Mouse (Mus musculus): Measurements from ENCODE around the gene Slco3a1. TPM values are rescaled to one million over a fixed set of nuclear protein-coding genes. Genes with fewer than 3 reads are reported as not detected.

Gene Slco3a1
- polyA plus RNA-seq, 1 experiment from 2014 or later: 1.2 TPM

GRCm38 (mm10) chr7:74314276-74314675, 240.3 kb downstream of the Slco3a1 start:
- Histone ChIP-seq H3K4me3 (replicated peaks) (no peak overlapping the region), H3K27ac (no peak overlapping the region), H3K36me3 (no peaks in the 10 kb centered on the region), H3K4me2 (no peak overlapping the region), H3K9me3 (replicated peaks) (no peaks in the 10 kb centered on the region), H3K9ac (no peak overlapping the region), H3K4me1 (replicated peaks) (no peaks in the 10 kb centered on the region), H3K27me3 (no peaks in the 10 kb centered on the region)
- DNase-seq (no peak), ATAC-seq (ENCODE audit: low read depth) (no peak)
- 70% methylated on average over 1 of the region's 1 CpGs for WGBS (ENCODE audit: insufficient replicate concordance)

DNA sequence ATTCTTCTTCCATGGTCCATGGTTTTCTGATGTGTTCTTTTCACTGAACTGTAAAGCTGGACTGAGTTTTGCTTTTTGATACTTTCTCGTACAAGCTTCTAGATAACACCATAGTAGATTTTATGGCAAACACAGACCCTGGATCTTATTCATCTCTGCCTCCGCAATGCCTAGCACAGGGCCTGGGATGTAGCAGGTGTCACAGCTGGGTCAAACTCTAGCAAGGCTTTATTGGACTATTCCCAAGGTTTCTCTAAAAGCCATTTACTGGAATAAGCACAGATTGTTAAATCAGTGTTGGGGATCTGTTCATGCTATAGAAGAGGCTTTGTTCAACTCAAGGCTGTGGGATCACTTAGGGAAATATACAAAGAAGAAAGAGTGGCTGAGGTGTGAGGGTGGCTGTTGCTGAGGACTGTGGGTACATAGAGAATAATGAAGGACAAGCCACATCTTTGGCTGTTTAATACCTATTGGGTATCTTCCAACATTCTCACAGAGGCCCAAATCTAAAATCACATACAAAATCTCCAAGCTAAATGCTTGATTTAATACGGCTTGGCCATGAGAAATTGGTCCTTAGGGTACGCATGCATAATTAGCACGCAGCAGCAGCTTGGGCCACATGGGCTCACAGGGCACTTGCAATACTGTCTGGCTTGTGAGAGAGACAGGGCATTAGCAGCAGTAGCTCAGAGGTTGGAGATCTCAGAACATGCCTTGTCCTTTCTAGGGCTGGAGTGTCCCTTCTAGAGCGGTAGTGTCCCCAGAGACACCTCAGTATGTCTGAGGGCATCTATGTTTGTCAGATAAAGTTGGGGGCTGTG, 241.1 kb downstream of the Slco3a1 start:
- DNase-seq (no peak), ATAC-seq (ENCODE audit: low read depth) (no peak)
- Histone ChIP-seq H3K4me2 (no peak overlapping the region), H3K36me3 (no peaks in the 10 kb centered on the region), H3K9me3 (replicated peaks) (no peaks in the 10 kb centered on the region), H3K4me1 (replicated peaks) (no peaks in the 10 kb centered on the region), H3K27me3 (no peaks in the 10 kb centered on the region), H3K4me3 (replicated peaks) (no peak overlapping the region), H3K27ac (no peak overlapping the region), H3K9ac (no peak overlapping the region)
- 78% methylated on average over 6 of the region's 6 CpGs for WGBS (ENCODE audit: insufficient replicate concordance)

DNA sequence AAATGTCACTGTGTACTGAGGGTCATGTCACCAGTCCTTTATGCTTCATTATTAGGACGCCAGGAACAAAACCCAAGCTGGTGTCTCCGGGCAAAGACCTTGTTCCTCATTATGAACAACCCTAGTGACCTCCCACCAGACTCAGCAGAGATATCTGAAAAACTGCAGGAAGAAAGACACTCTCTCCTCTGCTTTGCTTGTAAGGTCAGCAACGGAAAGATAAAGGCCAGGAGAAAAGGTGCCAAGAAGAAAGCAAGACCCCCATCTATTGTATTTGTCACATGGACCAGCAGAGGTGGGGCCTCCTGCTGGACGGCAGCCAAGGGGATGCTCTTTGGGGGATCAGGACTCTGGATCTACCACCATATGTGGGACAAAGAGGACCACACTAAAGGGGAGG, 243.0 kb downstream of the Slco3a1 start:
- no peaks in the 10 kb centered on the region for H3K4me1 ChIP-seq (replicated peaks)
- no peaks in the 10 kb centered on the region for H3K36me3 ChIP-seq
- no peak for ATAC-seq (ENCODE audit: low read depth)
- H3K27me3 ChIP-seq: no peaks in the 10 kb centered on the region
- H3K9ac ChIP-seq: no peak overlapping the region
- no peaks in the 10 kb centered on the region for H3K9me3 ChIP-seq (replicated peaks)
- no peak for DNase-seq
- no peak overlapping the region for H3K4me3 ChIP-seq (replicated peaks)
- H3K4me2 ChIP-seq: no peak overlapping the region
- H3K27ac ChIP-seq: no peak overlapping the region
- WGBS (ENCODE audit: insufficient replicate concordance): 49% methylated on average over 4 of the region's 4 CpGs

- ATAC-seq (ENCODE audit: low read depth) (no peak), DNase-seq (no peak)
- Histone ChIP-seq H3K36me3 (no peaks in the 10 kb centered on the region), H3K4me1 (replicated peaks) (no peaks in the 10 kb centered on the region), H3K9ac (no peak overlapping the region), H3K4me2 (no peak overlapping the region), H3K9me3 (replicated peaks) (no peaks in the 10 kb centered on the region), H3K27ac (no peak overlapping the region), H3K4me3 (replicated peaks) (no peak overlapping the region), H3K27me3 (no peaks in the 10 kb centered on the region)
- WGBS (ENCODE audit: insufficient replicate concordance): 72% methylated on average over 14 of the region's 14 CpGs
These were observed 250.8 kb downstream of the Slco3a1 start for GRCm38 (mm10) chr7:74303611-74304300.

DNA sequence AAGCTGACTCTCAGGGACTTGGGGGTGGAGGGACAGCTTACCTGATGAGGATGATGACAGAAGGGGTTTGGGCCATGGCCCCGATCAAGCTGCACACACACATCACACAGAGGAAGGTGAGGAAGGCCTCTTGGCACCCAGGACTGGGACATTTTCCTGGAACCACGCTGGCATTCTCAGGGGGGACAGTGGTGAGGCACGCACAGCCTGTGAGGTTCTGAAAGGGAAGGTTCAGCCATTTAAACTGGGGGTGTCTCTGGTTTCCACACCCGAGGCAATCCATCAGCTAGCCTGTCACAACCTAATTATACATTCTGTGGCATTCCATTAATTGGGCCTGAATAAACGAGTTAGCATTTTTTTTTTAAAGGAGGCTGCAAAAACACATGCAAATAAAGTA, 251.5 kb downstream of the Slco3a1 start:
- 56% methylated on average over 5 of the region's 5 CpGs for WGBS (ENCODE audit: insufficient replicate concordance)
- Histone ChIP-seq H3K27ac (no peak overlapping the region), H3K36me3 (no peaks in the 10 kb centered on the region), H3K4me2 (no peak overlapping the region), H3K9me3 (replicated peaks) (no peaks in the 10 kb centered on the region), H3K27me3 (no peaks in the 10 kb centered on the region), H3K4me3 (replicated peaks) (no peak overlapping the region), H3K4me1 (replicated peaks) (no peaks in the 10 kb centered on the region), H3K9ac (no peak overlapping the region)
- no peak for ATAC-seq (ENCODE audit: low read depth)
- DNase-seq: no peak

DNA sequence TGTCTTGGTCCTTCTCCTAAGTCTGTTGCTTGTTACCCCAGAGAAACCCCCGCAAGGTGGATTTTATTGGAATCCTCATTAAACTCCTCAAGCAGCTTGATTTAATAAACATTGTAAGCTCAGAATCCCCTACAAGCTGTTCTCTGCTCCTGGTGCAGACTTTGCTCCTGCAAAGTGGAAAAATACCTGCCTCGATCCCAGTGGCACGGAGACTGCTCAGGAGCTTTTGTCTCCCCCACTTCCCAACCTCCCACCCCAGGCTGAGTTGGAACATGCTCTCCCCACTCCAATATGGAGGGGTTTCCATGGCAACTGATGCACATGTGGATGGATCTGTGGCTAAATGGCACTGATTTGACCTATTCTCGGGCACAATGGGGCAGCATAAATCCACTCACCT, 268.0 kb downstream of the Slco3a1 start:
- DNase-seq: no peak
- 72% methylated on average over 4 of the region's 4 CpGs for WGBS (ENCODE audit: insufficient replicate concordance)
- no peaks in the 10 kb centered on the region for H3K27me3 ChIP-seq

GRCm38 (mm10) chr7:74280371-74280770, 274.2 kb downstream of the Slco3a1 start:
- DNase-seq: no peak
- Histone ChIP-seq H3K9ac (no peak overlapping the region), H3K27ac (no peak overlapping the region), H3K4me2 (no peak overlapping the region), H3K9me3 (replicated peaks) (no peaks in the 10 kb centered on the region), H3K4me1 (replicated peaks) (no peaks in the 10 kb centered on the region), H3K36me3 (no peaks in the 10 kb centered on the region), H3K27me3 (no peaks in the 10 kb centered on the region), H3K4me3 (replicated peaks) (no peak overlapping the region)
- WGBS (ENCODE audit: insufficient replicate concordance): 72% methylated on average over 2 of the region's 2 CpGs
- ATAC-seq (ENCODE audit: low read depth): no peak

More for the DNA sequence above, 268.0 kb downstream of the Slco3a1 start:
- no peak overlapping the region for H3K4me3 ChIP-seq (replicated peaks)
- no peak overlapping the region for H3K4me2 ChIP-seq
- H3K27ac ChIP-seq: no peak overlapping the region
- no peaks in the 10 kb centered on the region for H3K9me3 ChIP-seq (replicated peaks)
- no peaks in the 10 kb centered on the region for H3K36me3 ChIP-seq
- H3K4me1 ChIP-seq (replicated peaks): no peaks in the 10 kb centered on the region
- ATAC-seq (ENCODE audit: low read depth): no peak
- H3K9ac ChIP-seq: no peak overlapping the region

DNA sequence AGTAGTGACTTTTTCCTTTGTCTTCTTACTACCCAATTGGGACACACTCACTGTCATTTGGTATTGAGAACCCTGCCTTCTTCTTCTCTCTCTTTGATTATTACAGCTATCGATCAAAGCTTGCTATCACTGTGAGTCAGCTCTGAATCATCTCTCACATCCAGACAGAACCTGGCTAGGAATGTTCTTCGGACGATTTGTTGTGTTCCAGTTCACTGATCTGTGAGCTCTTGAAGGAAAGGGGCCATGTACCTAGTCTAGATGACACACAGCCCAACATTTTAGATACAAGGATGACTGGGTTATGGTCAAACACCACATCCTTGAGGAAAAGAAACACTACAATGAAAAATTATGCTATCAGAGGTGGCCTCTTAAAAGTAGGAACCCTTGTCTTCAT, 275.2 kb downstream of the Slco3a1 start:
- no peak overlapping the region for H3K4me3 ChIP-seq (replicated peaks)
- no peaks in the 10 kb centered on the region for H3K4me1 ChIP-seq (replicated peaks)
- H3K36me3 ChIP-seq: no peaks in the 10 kb centered on the region
- H3K9me3 ChIP-seq (replicated peaks): no peaks in the 10 kb centered on the region
- H3K9ac ChIP-seq: no peak overlapping the region
- H3K27me3 ChIP-seq: no peaks in the 10 kb centered on the region
- WGBS (ENCODE audit: insufficient replicate concordance): 64% methylated on average over 3 of the region's 3 CpGs
- no peak overlapping the region for H3K4me2 ChIP-seq
- no peak overlapping the region for H3K27ac ChIP-seq
- no peak for DNase-seq
- ATAC-seq (ENCODE audit: low read depth): no peak

DNA sequence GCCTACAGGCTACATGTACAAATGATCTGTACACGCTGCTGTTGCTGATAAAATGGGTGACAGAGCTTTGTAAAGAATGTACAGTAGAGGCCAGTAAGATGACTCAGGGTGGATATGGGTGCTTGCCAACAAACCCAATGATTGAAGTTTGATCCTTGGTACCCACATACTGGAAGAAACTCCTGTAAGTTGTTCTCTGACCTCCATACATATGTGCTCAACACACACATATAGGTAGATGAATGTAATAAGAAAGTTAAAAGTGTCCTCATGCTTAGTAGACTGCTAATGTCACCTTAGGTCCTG, 284.5 kb downstream of the Slco3a1 start:
- H3K4me1 ChIP-seq (replicated peaks): no peaks in the 10 kb centered on the region
- H3K4me2 ChIP-seq: no peak overlapping the region
- DNase-seq (no peak), ATAC-seq (ENCODE audit: low read depth) (no peak)
- no peak overlapping the region for H3K4me3 ChIP-seq (replicated peaks)
- no peak overlapping the region for H3K9ac ChIP-seq
- 39% methylated on average over 1 of the region's 1 CpGs for WGBS (ENCODE audit: insufficient replicate concordance)
- H3K27me3 ChIP-seq: no peaks in the 10 kb centered on the region
- no peaks in the 10 kb centered on the region for H3K36me3 ChIP-seq
- no peaks in the 10 kb centered on the region for H3K9me3 ChIP-seq (replicated peaks)
- H3K27ac ChIP-seq: no peak overlapping the region

- 67% methylated on average over 11 of the region's 11 CpGs for WGBS (ENCODE audit: insufficient replicate concordance)
- Histone ChIP-seq H3K4me2 (no peak overlapping the region), H3K27ac (no peak overlapping the region), H3K9me3 (replicated peaks) (no peaks in the 10 kb centered on the region), H3K4me1 (replicated peaks) (no peaks in the 10 kb centered on the region), H3K9ac (no peak overlapping the region), H3K27me3 (no peaks in the 10 kb centered on the region), H3K4me3 (replicated peaks) (no peak overlapping the region), H3K36me3 (no peaks in the 10 kb centered on the region)
- ATAC-seq (ENCODE audit: low read depth) (no peak), DNase-seq (no peak)
These were observed 285.1 kb downstream of the Slco3a1 start for GRCm38 (mm10) chr7:74269283-74270088.

- WGBS (ENCODE audit: insufficient replicate concordance): 53% methylated on average over 2 of the region's 2 CpGs
- DNase-seq: no peak
These were observed 287.9 kb downstream of the Slco3a1 start for GRCm38 (mm10) chr7:74266511-74267168.

More at GRCm38 (mm10) chr7:74266511-74267168, 287.9 kb downstream of the Slco3a1 start:
- no peak for ATAC-seq (ENCODE audit: low read depth)
- no peak overlapping the region for H3K9ac ChIP-seq
- H3K4me2 ChIP-seq: no peak overlapping the region
- H3K9me3 ChIP-seq (replicated peaks): no peaks in the 10 kb centered on the region
- H3K4me3 ChIP-seq (replicated peaks): no peak overlapping the region
- H3K27me3 ChIP-seq: no peaks in the 10 kb centered on the region
- H3K27ac ChIP-seq: no peak overlapping the region
- H3K36me3 ChIP-seq: no peaks in the 10 kb centered on the region
- no peaks in the 10 kb centered on the region for H3K4me1 ChIP-seq (replicated peaks)

Data from liver, embryonic 13.5 days (tissue).